Mouse (Mus musculus): ENCODE measurements around the gene Rab7b. TPM values are rescaled to one million over a fixed set of nuclear protein-coding genes. Genes with fewer than 3 reads are reported as not detected.

Rab7b gene
- 7.8 and 12.8 TPM in 2 replicates for total RNA-seq (2023)

GRCm38 (mm10) chr1:131688475-131688874, at the start of gene Rab7b:
Rab7b (plus strand) TSS chr1:131688695.

GRCm38 (mm10) chr1:131743868-131744464, 55.5 kb downstream of the Rab7b start, which contains the start of gene Slc26a9:
Slc26a9 (plus strand) TSS chr1:131744022.

Other genes with a start within 250 kb of the Rab7b start
- gene Srgap2, start 161.3 kb upstream of the Rab7b start, total RNA-seq (2023) = 56.2 and 91.2 TPM in 2 replicates
- 1.2 and 1.9 TPM in 2 replicates for gene Fam72a, start 160.8 kb upstream of the Rab7b start, total RNA-seq (2023)
- gene Avpr1b, start 89.5 kb upstream of the Rab7b start, total RNA-seq (2023) = not detected in 2 replicates
- gene Ctse, start 50.4 kb upstream of the Rab7b start, total RNA-seq (2023) = 44.1 and 47.6 TPM in 2 replicates
- 0.47 TPM in 1 of 2 replicates, not detected in the other for gene Slc26a9, start 55.3 kb downstream of the Rab7b start, total RNA-seq (2023)
- gene Pm20d1, start 108.7 kb downstream of the Rab7b start, total RNA-seq (2023) = 0.16 TPM in 1 of 2 replicates, not detected in the other
- 3.3 and 3.7 TPM in 2 replicates for gene Slc41a1, start 138.8 kb downstream of the Rab7b start, total RNA-seq (2023)
- 16.2 and 16.4 TPM in 2 replicates for gene Rab29, start 178.5 kb downstream of the Rab7b start, total RNA-seq (2023)
- gene Nucks1, start 221.8 kb downstream of the Rab7b start, total RNA-seq (2023) = 56.8 and 68.6 TPM in 2 replicates

Measured in neutrophil, adult 65 days (primary cell).